Mouse (Mus musculus): ENCODE results near the gene Gm11568.
"Not testable (repeated sequence)": the region's sequence is repeated elsewhere in the genome, so short reads cannot be mapped to it uniquely, and the experiment has no call there.

Gene Gm11568

GRCm38 (mm10) chr11:99857617-99858016 is at the start of gene Gm11568:
Gene Gm11568, plus strand, starts transcription at chr11:99857917.
- DNase-seq (ENCODE audit: low spot score in 2 of 2), result no peak

DNA sequence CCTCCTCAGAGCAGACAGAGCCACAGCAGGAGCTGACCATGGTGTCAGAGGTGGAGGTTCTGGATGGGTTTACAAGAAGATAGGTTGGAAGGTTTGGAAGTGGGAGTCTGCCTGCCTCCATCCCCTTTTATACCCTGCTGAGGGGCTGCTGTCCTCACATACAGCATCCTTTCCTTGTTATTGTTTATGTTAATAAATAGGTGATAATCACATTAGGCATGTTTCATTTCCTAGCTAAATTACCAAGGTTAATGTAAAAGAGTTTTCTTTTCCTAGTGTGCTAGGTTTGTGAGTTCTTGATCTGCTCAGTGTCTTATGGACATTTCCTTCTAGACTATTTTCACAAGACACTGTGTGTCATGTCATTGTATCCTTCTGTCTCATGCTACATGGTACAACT is 47.9 kb upstream of the Gm11568 start, which contains the start of gene Krtap4-13:
Krtap4-13 (minus strand) TSS at position 101 of the 400 bp plus-strand sequence.
- not testable (repeated sequence) for DNase-seq (ENCODE audit: low spot score in 2 of 2)

- not testable (repeated sequence) for DNase-seq (ENCODE audit: low spot score in 2 of 2)
Measured at GRCm38 (mm10) chr11:99815566-99815965, 42.2 kb upstream of the Gm11568 start, which contains the start of gene Gm11564. Gene Gm11564, minus strand, starts transcription at chr11:99815666.

DNA sequence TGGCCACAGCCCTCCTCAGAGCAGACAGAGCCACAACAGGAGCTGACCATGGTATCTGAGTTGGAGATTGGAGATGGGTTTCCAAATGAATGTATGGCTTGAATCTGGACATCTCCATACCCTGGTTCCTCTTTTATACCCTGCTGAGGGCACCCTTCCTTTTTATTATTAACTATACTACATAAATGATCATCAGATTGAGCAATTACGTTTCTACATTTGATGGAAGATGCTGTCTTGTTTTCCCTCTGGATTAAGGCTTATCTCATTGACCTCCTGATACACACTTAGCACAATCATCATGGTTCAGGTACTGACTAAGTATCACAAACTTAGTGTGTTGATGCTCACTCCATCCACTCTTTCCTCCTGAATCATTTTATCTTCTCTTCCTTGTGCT is 19.8 kb upstream of the Gm11568 start, which contains the start of gene 2300003K06Rik:
2300003K06Rik (minus strand) TSS at position 101 of the 400 bp plus-strand sequence.
- no peak for DNase-seq (ENCODE audit: low spot score in 2 of 2)

- no peak for DNase-seq (ENCODE audit: low spot score in 2 of 2)
Measured at GRCm38 (mm10) chr11:99842185-99842584, 15.5 kb upstream of the Gm11568 start.

DNA sequence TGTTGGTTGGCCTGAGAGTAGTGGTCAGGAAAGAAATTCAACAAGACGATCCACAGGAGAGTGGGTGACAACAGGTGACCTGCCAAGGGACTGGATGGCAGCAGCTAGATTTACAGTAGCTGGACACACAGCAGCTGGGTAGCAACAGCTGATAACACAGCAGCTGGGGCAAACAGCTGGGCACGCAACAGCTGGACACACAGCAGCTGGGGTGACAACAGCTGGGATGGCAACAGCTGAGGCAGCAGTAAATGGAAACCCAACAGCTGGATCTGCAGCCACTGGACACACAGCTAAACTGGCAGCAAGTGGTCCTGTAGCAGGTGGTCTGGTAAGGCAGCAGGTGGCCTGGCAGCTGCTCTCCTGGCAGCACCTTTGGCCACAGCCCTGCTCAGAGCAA is 11.0 kb upstream of the Gm11568 start:
- DNase-seq (ENCODE audit: low spot score in 2 of 2), result no peak

DNA sequence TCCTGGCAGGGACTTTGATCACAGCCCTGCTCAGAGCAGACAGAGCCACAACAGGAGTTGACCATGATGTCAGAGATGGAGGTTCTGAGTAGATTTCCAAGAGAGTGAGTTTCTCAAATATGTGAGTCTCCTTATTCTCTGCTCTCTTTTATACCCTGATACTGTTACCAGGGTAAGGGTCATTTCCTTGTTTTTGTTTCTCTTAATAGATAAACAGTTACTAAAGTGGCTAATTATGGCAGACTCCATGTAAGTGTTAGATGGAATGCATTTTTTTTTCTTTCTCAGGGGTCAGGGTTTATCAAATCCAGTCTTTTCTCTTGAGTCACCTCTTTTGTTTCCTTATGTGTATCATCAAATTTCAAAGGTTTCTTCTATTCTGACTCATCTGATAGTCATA is 6.2 kb upstream of the Gm11568 start, which contains the start of gene Krtap4-16:
Krtap4-16 (minus strand) TSS at position 101 of the 400 bp plus-strand sequence.
- DNase-seq (ENCODE audit: low spot score in 2 of 2), result no peak

DNA sequence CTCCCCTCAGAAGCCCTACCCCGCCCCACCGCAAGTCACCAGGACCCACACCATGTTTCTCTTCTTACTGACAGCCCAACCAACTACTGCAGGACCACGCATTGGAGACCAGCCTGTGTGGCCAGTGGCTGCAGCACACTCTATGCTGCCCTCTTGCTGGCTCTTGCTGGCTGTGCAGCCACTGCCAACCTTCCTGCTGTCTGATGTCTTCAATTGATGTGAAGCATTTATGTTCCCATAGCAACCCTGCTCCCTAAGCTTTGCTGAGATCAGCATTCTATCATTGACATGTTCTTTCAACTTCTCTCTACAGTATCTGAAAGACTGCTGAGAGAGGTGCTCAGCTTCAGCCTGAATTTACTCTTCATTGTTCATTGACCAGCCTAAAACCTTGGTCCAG is 3.6 kb upstream of the Gm11568 start:
- no peak for DNase-seq (ENCODE audit: low spot score in 2 of 2)

DNA sequence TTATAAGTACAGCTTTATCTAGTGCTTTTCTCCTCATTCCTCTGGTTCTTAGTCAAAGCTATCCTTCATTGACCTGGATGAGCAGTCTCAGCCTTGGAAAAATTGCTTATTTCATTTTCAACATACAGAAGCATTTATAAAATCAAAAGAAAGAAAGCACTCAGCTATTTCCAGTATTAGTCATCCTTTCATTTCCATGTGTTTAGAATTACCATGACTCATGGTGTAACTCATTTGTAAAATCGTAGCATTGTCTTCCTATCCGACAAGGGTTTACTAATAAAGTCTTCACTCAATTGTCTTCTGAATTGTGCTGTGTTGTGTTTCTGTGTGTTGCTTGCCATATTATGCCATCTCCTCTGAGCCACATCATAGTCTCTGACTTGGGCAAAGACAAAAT is 1.0 kb downstream of the Gm11568 start:
- no peak for DNase-seq (ENCODE audit: low spot score in 2 of 2)

GRCm38 (mm10) chr11:99864176-99864575 is 6.5 kb downstream of the Gm11568 start, which contains the start of gene Gm11559:
Gene Gm11559, plus strand, starts transcription at chr11:99864476.
- DNase-seq (ENCODE audit: low spot score in 2 of 2), result not testable (repeated sequence)

- DNase-seq (ENCODE audit: low spot score in 2 of 2), result not testable (repeated sequence)
Measured at GRCm38 (mm10) chr11:99873089-99873488, 15.4 kb downstream of the Gm11568 start, which contains the start of gene Krtap9-1. Gene Krtap9-1, plus strand, starts transcription at chr11:99873389.

GRCm38 (mm10) chr11:99878887-99879286 is 21.2 kb downstream of the Gm11568 start, which contains the start of gene Gm11567:
Gene Gm11567, plus strand, starts transcription at chr11:99879187.
- DNase-seq (ENCODE audit: low spot score in 2 of 2), result not testable (repeated sequence)

GRCm38 (mm10) chr11:99907620-99908019 is 49.9 kb downstream of the Gm11568 start, which contains the start of gene Krtap31-1:
Gene Krtap31-1, plus strand, starts transcription at chr11:99907920.
- DNase-seq (ENCODE audit: low spot score in 2 of 2), result no peak
